Comparison of ENCODE assay signal across 18 mouse cellular contexts in the genomic region with DNA sequence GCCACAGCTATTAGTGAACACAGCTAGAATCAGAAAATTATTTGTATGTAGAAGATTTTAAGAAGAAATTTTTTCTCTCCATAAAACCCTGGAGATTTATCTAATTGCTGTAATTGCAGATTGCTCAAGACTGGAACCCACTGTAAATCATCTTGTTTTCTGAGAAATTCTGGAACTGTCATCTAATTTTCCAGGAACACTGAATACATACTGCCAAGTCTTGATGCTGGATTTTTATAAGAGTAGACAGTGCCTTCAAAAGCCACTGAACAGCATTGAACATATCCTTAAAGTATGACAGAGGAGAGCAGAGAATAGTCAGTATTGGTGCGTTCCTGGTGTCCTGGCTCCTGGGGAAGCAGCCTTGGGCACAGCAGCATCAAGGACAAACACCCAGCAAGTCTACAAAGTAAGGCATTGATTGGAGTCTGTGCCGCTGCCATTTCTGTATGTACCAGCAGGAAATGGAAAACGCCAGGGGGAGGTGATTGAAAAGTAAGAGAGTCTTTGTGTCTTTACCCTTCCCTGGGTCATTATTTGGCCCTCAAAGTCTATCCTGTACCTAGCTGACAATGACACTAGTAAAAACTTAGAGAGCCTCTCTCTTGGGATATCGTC. TPM values are rescaled to one million over a fixed set of nuclear protein-coding genes. Genes with fewer than 3 reads are reported as not detected.
DNase-seq lines count a peak whose midpoint lies in the region; TF ChIP-seq lines count a peak whose summit lies in the region.
"Had no signal": no experiment of that assay in that cellular context is flagged by ENCODE, and none has a peak within 500 bp of the region (broad histone marks: within the 10 kb centered on the region; RNA-seq: fewer than 3 reads in every experiment).

No protein-coding gene starts in this region.

- no peaks in the 10 kb centered on the region for H3K4me1 ChIP-seq in kidney, adult 2 months (ENCODE audit: control insufficient read depth, insufficient read depth, low read length)
- H3K4me1 ChIP-seq: embryonic facial prominence, embryonic 10.5 days; forebrain, embryonic 13.5 days had no signal

- DNase-seq in adrenal gland, postnatal 10 days = peak; percentile 7
- no peak for DNase-seq in adrenal gland, postnatal 4 days (ENCODE audit: low spot score in 2 of 2)
- peak; percentile 37 for DNase-seq in kidney, adult 2 months
- DNase-seq in kidney, adult 18-20 months = no peak
- peak; percentile 6 for DNase-seq in NIH3T3 (ENCODE audit: low read depth)
- peak; percentile 8 to 16 for DNase-seq in adrenal gland, postnatal 36 days
- DNase-seq: cerebellum, adult 18-20 months; cerebellum, postnatal 10 days; forebrain, postnatal 0 days; gastrocnemius, postnatal 36 days; heart, adult 2 months; heart, postnatal 10 days; heart, postnatal 4 days had no signal

- TF ChIP-seq CTCF in kidney, adult 2 months (conservative IDR thresholded peaks at IDR 0.05; ENCODE audit: insufficient read depth, insufficient read length, low read depth, low read length) = no peak

- 86% methylated on average over 4 of the region's 4 CpGs for WGBS in kidney, adult 2 months

- no peaks in the 10 kb centered on the region for H3K27me3 ChIP-seq in kidney, adult 2 months (replicated peaks; ENCODE audit: control insufficient read depth, insufficient read depth, low read length)
- H3K27me3 ChIP-seq: CH12.LX; forebrain, embryonic 13.5 days; hindbrain, embryonic 12.5 days had no signal

- H3K27ac ChIP-seq in kidney, adult 2 months (ENCODE audit: insufficient read depth, low read depth, low read length) = no peak overlapping the region
- H3K27ac ChIP-seq: embryonic facial prominence, embryonic 10.5 days; forebrain, embryonic 13.5 days; heart, adult 2 months; hindbrain, embryonic 12.5 days had no signal

- no peak overlapping the region for H3K4me3 ChIP-seq in kidney, adult 2 months (ENCODE audit: insufficient read depth, low read depth, low read length)
- H3K4me3 ChIP-seq: embryonic facial prominence, embryonic 10.5 days; forebrain, embryonic 13.5 days; heart, adult 2 months; hindbrain, embryonic 12.5 days had no signal

- TF ChIP-seq POLR2A in kidney, adult 2 months (IDR thresholded peaks at IDR 0.05; ENCODE audit: low read depth, low read length) = no peak

- no peaks in the 10 kb centered on the region for H3K36me3 ChIP-seq in kidney, adult 2 months (ENCODE audit: control insufficient read depth, insufficient read depth, low read length)
- H3K36me3 ChIP-seq: hindbrain, embryonic 12.5 days had no signal

RNA-seq across cellular contexts. Expression of gene Grb10, which starts 38.1 kb away (rescaled TPM):
- total RNA-seq in adrenal gland, postnatal 10 days (2021) = 100 to 1,000 TPM; 185 to 186 TPM
- total RNA-seq in adrenal gland, postnatal 4 days (2021) = 100 to 1,000 TPM; 300 to 301 TPM
- 20.5 and 20.6 TPM in 2 replicates for polyA plus RNA-seq in kidney, adult 2 months (2012; rRNA removed)
- 100 to 1,000 TPM in 1 of 2 experiments, 10 to 100 TPM in 1; 87.0 to 105 TPM for total RNA-seq in adrenal gland, postnatal 36 days (2021)
- polyA plus RNA-seq: inflammation-experienced regulatory T-cells, adult 6 months had no signal

Comparison
In these comparisons a context has a peak if more than half of its experiments do, and no peak if none do; other contexts are left out.
1. DNase-seq: peak in adrenal gland, postnatal 10 days (single experiment), kidney, adult 2 months (single experiment), NIH3T3 (single experiment) and adrenal gland, postnatal 36 days (2 of 2); none in adrenal gland, postnatal 4 days (0 of 2) and kidney, adult 18-20 months (single experiment).